Mouse (Mus musculus) lung, postnatal 36 days (tissue): ENCODE measurements around the gene Vezf1.
A peak's percentile ranks its signal among the peaks of the same experiment; 100 is the strongest.

Source experiments
- DNase-seq: peaks from one replicate; pipeline ENCODE4 v3.0.0; 2022; ENCODE audit warnings: mixed read lengths

Vezf1 gene

GRCm38 (mm10) chr11:88129281-88129680 is 61.2 kb downstream of the Vezf1 start:
- no peak for DNase-seq

- DNase-seq = no peak
Observed at GRCm38 (mm10) chr11:88129935-88130334, 61.9 kb downstream of the Vezf1 start.

- peak; percentile 83 for DNase-seq
Observed at GRCm38 (mm10) chr11:88131847-88132246, 63.8 kb downstream of the Vezf1 start.
